Mouse (Mus musculus): Measurements from ENCODE around the gene Cpxcr1.

The Cpxcr1 gene

DNA sequence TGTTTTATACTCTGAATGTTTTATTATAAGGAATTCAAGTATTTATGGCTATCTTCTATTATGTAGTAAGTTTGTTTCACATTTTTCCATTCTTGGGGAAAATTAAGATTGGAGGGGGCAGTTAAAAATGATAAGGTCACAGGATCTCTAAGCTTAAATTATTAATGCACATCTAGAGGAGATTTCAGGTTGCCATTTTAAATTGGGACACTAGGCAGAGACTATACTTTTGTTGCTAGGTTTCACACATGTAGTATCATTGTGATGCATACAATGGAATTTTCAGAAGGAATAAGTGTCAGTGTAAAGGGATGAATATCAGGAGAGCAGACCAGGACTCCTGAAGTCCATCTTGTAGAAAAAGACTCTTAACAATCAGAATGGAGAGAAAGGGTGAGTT lies at the start of gene Cpxcr1:
Gene Cpxcr1 (plus strand): TSS at position 301 of the 400 bp plus-strand sequence.
- no peak for DNase-seq (ENCODE audit: low read depth, low spot score)
